Mouse (Mus musculus) kidney, adult 2 months (tissue): Measurements from ENCODE around the gene Slc39a11. TPM values are rescaled to one million over a fixed set of nuclear protein-coding genes. Genes with fewer than 3 reads are reported as not detected.

Experiments used
- DNase-seq: peaks from one replicate; pipeline ENCODE4 v3.0.0; 2021
- H3K27ac ChIP-seq: fragments of 200-500 bp; 2 replicates; pipeline ENCODE4 v1.5.1; 2012; ENCODE audit warnings: low read depth, low read length, control low read depth, inconsistent platforms; ENCODE audit not compliant: insufficient read depth
- H3K27me3 ChIP-seq: fragments of 200-500 bp; replicated peaks from 2 replicates; pipeline ENCODE4 v1.6.1; 2012; ENCODE audit warnings: mild to moderate bottlenecking, moderate library complexity, low read length, inconsistent platforms; ENCODE audit not compliant: control insufficient read depth, insufficient read depth
- H3K36me3 ChIP-seq: fragments of 200-500 bp; 2 replicates; pipeline ENCODE4 v1.6.1; 2012; ENCODE audit warnings: mild to moderate bottlenecking, moderate library complexity, low read length, inconsistent platforms; ENCODE audit not compliant: control insufficient read depth, insufficient read depth
- H3K4me1 ChIP-seq: fragments of 200-500 bp; 2 replicates; pipeline ENCODE4 v1.6.1; 2011; ENCODE audit warnings: low read length; ENCODE audit not compliant: control insufficient read depth, insufficient read depth
- H3K4me3 ChIP-seq: fragments of 200-500 bp; 2 replicates; pipeline ENCODE4 v1.5.1; 2011; ENCODE audit warnings: mild to moderate bottlenecking, low read depth, low read length, control low read depth; ENCODE audit not compliant: insufficient read depth
- CTCF ChIP-seq: fragments of 200-500 bp; conservative IDR thresholded peaks from 2 replicates; pipeline ENCODE4 v1.5.1; 2011; ENCODE audit warnings: low read depth, mild to moderate bottlenecking, control low read depth, low read length, moderate library complexity, mixed read lengths; ENCODE audit not compliant: insufficient read depth, insufficient read length
- POLR2A ChIP-seq: fragments of 200-500 bp; IDR thresholded peaks from one replicate; pipeline ENCODE4 v1.6.1; 2011; ENCODE audit warnings: low read depth, low read length, control low read depth
- WGBS: fragments of 180-500 bp; shearing (Covaris S2); methylation state at CpG from one replicate; pipeline ENCODE4 v1.1.7; 2018; 5-methylcytosine and 5-hydroxymethylcytosine counted together
- polyA plus RNA-seq: library from polyadenylated mRNA; depleted of rRNA; stranded (reverse); fragments of >200 nt; gene quantifications from 2 replicates; pipeline ENCODE4 v1.2.3, GENCODE M21; 2012

The Slc39a11 gene
- polyA plus RNA-seq, 1 experiment, result 24.5 TPM

DNA sequence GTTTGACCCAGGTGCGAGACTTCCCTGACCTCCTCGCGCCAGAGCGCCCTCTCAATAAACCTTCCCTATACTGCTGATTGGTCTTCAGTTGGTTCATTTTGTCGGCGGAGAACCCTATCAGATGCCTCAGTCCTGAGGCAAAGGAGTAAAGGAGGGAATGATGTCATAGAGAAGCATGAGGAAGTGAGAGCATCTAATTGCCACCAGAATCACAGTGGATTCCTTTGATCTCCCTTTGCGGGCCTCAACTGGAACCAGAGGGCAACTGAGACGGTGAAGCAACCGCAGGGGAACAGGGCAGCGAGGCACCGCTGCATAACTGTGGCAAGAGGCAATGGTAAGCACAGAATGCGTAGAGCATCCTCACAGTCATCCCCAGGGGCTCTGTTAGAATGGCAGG, 11.2 kb downstream of the Slc39a11 start:
- Histone ChIP-seq H3K27ac (no peak overlapping the region), H3K27me3 (no peaks in the 10 kb centered on the region), H3K4me3 (no peak overlapping the region), H3K4me1 (no peaks in the 10 kb centered on the region), H3K36me3 (no peaks in the 10 kb centered on the region)
- 88% methylated on average over 12 of the region's 12 CpGs for WGBS
- no peak for TF ChIP-seq CTCF
- TF ChIP-seq POLR2A, result no peak
- no peak for DNase-seq

DNA sequence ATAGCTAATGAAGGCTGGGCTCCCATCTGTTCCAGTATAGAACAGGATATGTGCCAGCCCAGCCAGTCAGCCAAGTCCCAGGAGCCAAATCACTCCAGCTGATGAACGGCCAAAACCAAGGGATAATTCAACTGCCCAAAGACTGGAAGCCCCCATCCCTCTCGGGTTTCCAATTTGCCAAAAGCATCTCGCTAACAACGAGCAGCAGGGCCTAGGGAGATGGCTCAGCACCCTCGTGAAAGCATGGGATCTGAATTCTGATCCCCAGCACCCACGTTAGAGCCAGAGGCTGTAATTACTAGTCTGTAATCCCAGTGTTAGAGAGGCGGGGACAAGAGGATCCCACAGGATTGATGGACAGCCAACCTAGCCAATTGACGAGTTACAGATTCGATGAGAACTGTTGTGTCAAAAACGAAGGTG, 15.2 kb downstream of the Slc39a11 start:
- no peak overlapping the region for H3K4me3 ChIP-seq
- WGBS, result 66% methylated on average over 10 of the region's 10 CpGs
- H3K27ac ChIP-seq, result no peak overlapping the region
- TF ChIP-seq CTCF (no peak), POLR2A (no peak)
- H3K36me3 ChIP-seq, result no peaks in the 10 kb centered on the region
- H3K4me1 ChIP-seq, result no peaks in the 10 kb centered on the region
- DNase-seq, result no peak
- H3K27me3 ChIP-seq, result no peaks in the 10 kb centered on the region

DNA sequence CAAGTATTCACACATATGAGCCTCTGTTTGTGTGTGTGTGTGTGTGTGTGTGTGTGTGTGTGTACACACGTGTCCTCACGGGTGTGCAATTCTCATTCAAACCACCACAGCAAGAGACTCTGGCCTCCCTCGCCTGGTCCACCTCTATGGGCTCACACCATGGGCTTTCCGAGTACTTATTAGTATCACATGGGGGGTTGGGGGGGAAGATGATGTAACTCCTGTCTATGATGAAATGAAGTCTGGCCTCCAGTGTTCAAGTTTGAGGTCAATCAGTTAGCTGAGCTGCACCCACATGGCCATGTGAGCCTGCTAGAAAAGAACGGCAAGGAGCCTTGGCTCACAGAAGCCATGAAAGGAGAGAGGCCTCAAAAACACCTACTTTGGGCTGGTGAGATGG, 16.5 kb downstream of the Slc39a11 start:
- H3K36me3 ChIP-seq, result no peaks in the 10 kb centered on the region
- no peaks in the 10 kb centered on the region for H3K27me3 ChIP-seq
- no peak overlapping the region for H3K27ac ChIP-seq
- WGBS, result 96% methylated on average over 5 of the region's 5 CpGs
- no peaks in the 10 kb centered on the region for H3K4me1 ChIP-seq
- no peak overlapping the region for H3K4me3 ChIP-seq
- no peak for DNase-seq
- no peak for TF ChIP-seq CTCF
- no peak for TF ChIP-seq POLR2A

DNA sequence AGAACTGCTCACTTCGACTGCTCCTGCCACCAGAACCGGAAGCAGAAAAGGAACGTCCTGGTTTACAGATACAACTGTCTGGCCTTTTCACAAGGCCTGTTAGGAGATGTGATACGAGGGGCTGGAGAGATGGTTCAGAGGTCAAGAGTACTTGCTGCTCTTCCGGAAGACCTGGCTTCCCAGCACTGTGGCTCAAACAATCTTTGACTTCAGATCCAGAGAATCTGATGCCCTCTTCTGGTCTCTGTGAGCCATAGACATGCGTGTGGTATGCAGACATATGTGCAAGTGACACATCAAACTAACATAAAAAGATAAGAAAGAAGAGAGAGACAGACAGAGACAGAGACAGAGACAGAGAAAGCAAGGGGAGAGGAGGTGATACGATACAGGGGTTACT, 17.6 kb downstream of the Slc39a11 start:
- H3K4me3 ChIP-seq, result no peak overlapping the region
- H3K36me3 ChIP-seq, result no peaks in the 10 kb centered on the region
- H3K27ac ChIP-seq, result no peak overlapping the region
- WGBS, result 73% methylated on average over 7 of the region's 7 CpGs
- TF ChIP-seq CTCF (no peak), POLR2A (no peak)
- DNase-seq, result no peak
- no peaks in the 10 kb centered on the region for H3K27me3 ChIP-seq
- no peaks in the 10 kb centered on the region for H3K4me1 ChIP-seq

DNA sequence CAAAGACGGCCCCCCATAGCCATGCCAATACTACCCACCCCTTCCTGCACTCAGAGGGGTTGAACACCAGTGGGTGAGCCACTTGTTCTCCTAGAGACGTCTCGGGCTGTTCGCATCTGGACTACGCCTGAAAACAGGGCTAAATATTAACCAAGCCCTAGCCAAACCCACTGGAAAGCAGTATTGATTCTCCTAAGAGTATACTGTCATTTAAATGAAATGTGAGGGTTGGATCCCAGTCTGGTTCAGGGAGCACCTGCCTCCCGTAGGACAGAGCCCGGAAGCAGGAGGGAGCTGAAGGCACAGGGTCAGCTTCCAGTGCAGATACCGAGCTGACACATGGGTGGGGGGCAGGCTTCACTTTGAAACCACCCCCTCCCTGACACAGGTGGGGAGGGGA, 18.0 kb downstream of the Slc39a11 start:
- WGBS, result 44% methylated on average over 8 of the region's 8 CpGs
- H3K4me3 ChIP-seq, result no peak overlapping the region
- no peak for TF ChIP-seq CTCF
- no peak for TF ChIP-seq POLR2A
- no peaks in the 10 kb centered on the region for H3K36me3 ChIP-seq
- no peaks in the 10 kb centered on the region for H3K27me3 ChIP-seq
- H3K4me1 ChIP-seq, result no peaks in the 10 kb centered on the region
- DNase-seq, result peak; percentile 23
- H3K27ac ChIP-seq, result no peak overlapping the region

DNA sequence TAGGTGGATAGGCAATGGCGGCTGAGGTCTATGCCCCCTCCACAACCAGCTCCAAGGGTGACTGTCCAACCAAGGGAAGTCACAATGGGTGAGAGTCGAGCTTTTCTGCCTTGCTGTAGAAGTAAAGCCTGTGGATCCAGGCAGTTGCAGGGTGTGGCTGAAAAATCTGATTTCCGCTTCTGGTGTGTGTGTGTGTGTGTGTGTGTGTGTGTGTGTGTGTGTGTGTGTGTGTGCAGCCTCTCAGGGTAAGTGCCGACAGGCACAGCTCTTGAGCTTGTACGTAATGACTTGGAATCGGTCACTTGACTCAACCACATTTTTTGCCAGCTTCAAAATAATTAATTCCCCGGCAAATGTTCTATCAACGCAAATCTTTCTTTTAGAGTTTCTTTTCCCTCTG, 18.6 kb downstream of the Slc39a11 start:
- Histone ChIP-seq H3K4me1 (no peaks in the 10 kb centered on the region), H3K4me3 (no peak overlapping the region), H3K36me3 (no peaks in the 10 kb centered on the region), H3K27ac (no peak overlapping the region), H3K27me3 (no peaks in the 10 kb centered on the region)
- 62% methylated on average over 8 of the region's 8 CpGs for WGBS
- no peak for DNase-seq
- TF ChIP-seq POLR2A, result no peak
- TF ChIP-seq CTCF, result no peak

DNA sequence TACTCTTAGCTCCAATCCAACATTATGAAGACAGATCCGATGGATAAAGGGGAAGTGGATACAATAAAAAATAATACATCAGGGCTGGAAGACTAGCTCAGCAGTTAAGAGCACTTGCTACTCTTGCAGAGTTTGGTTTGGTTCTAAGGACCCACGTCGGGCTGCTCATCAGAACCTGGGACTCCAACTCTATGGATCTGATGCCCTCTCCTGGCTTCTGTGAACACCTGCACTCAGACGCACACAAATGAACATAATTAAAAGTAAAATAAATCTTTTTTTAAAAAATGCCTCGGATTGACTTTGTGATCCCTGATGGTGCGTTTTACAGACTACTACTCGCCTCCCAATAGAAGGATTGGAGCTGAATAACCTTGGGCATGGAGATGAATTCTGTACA, 19.2 kb downstream of the Slc39a11 start:
- Histone ChIP-seq H3K27ac (no peak overlapping the region), H3K27me3 (no peaks in the 10 kb centered on the region), H3K4me1 (no peaks in the 10 kb centered on the region), H3K4me3 (no peak overlapping the region), H3K36me3 (no peaks in the 10 kb centered on the region)
- peak; percentile 59 for TF ChIP-seq CTCF
- TF ChIP-seq POLR2A, result no peak
- DNase-seq, result peak; percentile 23
- 52% methylated on average over 7 of the region's 7 CpGs for WGBS

DNA sequence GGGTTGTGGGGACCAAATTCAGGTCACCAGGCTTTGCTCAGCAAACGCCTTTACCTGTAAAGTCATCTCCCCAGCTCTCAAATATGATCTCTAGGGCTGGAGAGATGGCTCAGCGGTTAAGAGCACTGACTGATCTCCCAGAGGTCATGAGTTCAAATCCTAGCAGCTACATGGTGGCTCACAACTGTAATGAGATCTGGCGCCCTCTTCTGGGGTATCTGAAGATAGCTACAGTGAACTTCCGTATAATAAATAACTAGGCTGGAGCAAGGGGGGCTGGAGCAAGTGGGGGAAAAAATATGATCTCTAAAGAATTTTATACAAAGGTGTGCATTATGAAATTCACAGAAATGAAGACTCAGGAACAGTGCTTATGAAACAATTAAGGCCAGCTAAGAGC, 22.1 kb downstream of the Slc39a11 start:
- no peak overlapping the region for H3K4me3 ChIP-seq
- H3K27ac ChIP-seq, result no peak overlapping the region
- no peaks in the 10 kb centered on the region for H3K4me1 ChIP-seq
- no peak for TF ChIP-seq POLR2A
- peak; percentile 27; the same call in 1 of the 2 replicates for TF ChIP-seq CTCF
- no peaks in the 10 kb centered on the region for H3K36me3 ChIP-seq
- H3K27me3 ChIP-seq, result no peaks in the 10 kb centered on the region
- peak; percentile 21 for DNase-seq
- 46% methylated on average over 4 of the region's 4 CpGs for WGBS
